Mouse (Mus musculus) hindbrain, embryonic 13.5 days (tissue): ENCODE results near the gene Adcyap1r1. TPM values are rescaled to one million over a fixed set of nuclear protein-coding genes. Genes with fewer than 3 reads are reported as not detected.

Source experiments
- ATAC-seq: fragments of 200-750 bp; cut with Nextera tagmentation; 2 replicates; pipeline ENCODE4 v1.8.0; 2017; ENCODE audit warnings: moderate TSS enrichment; ENCODE audit not compliant: low FRiP score
- H3K27ac ChIP-seq: fragments of 300-500 bp; sonication (generic); 2 replicates; pipeline ENCODE4 v1.5.1; 2015; ENCODE audit warnings: inconsistent platforms, mild to moderate bottlenecking, moderate library complexity
- H3K27me3 ChIP-seq: fragments of 300-500 bp; sonication (generic); 2 replicates; pipeline ENCODE4 v1.6.1; 2015; ENCODE audit warnings: mild to moderate bottlenecking, inconsistent platforms
- H3K36me3 ChIP-seq: fragments of 300-500 bp; sonication (generic); 2 replicates; pipeline ENCODE4 v1.6.1; 2015; ENCODE audit warnings: mild to moderate bottlenecking, inconsistent platforms
- H3K4me1 ChIP-seq: fragments of 300-500 bp; sonication (generic); replicated peaks from 2 replicates; pipeline ENCODE4 v1.6.1; 2015; ENCODE audit warnings: inconsistent platforms
- H3K4me2 ChIP-seq: fragments of 300-500 bp; sonication (generic); 2 replicates; pipeline ENCODE4 v1.6.1; 2015; ENCODE audit warnings: inconsistent platforms, mild to moderate bottlenecking, moderate library complexity
- H3K4me3 ChIP-seq: fragments of 300-500 bp; sonication (generic); 2 replicates; pipeline ENCODE4 v1.5.1; 2015; ENCODE audit warnings: mild to moderate bottlenecking, inconsistent platforms
- H3K9ac ChIP-seq: fragments of 300-500 bp; sonication (generic); 2 replicates; pipeline ENCODE4 v1.6.1; 2015; ENCODE audit warnings: mild to moderate bottlenecking, inconsistent platforms
- H3K9me3 ChIP-seq: fragments of 300-500 bp; sonication (generic); 2 replicates; pipeline ENCODE4 v1.6.1; 2016; ENCODE audit warnings: inconsistent platforms
- WGBS: fragments of 180-500 bp; shearing (Covaris S2); methylation state at CpG from one replicate; pipeline ENCODE4 v1.1.7; 2015; 5-methylcytosine and 5-hydroxymethylcytosine counted together
- polyA plus RNA-seq: library from polyadenylated mRNA; unstranded; fragments of >200 nt; fragmentation: Nextera tagmentation; extraction: Ambion mirVana; gene quantifications from 2 replicates; pipeline ENCODE4 v1.2.1, GENCODE M21; 2015

The Adcyap1r1 gene
- polyA plus RNA-seq, 1 experiment from 2014 or later: 45.4 TPM

DNA sequence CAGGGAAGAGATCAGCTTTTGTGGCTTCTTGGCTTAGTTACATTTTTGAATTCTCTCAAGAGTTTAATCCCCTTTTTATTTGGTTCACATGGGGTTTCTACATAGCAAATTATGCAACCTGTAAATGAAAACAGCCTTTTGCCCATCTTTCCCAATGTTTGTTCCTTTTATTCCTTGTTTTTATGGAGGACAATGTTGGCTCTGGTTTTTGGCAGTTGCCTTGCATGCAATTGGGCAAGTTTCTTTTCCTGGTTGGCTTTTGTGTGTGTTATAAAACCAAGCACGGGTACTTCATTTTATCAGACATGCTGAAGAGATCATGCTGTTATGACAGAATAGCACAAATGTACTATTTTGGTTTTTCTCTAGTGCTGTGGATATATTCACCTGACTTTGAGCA, 30.7 kb downstream of the Adcyap1r1 start:
- no peak for ATAC-seq
- H3K9ac ChIP-seq: no peak overlapping the region
- H3K4me1 ChIP-seq: peaks cover 33% of the 10 kb centered on the region
- 74% methylated on average over 1 of the region's 1 CpGs for WGBS
- H3K27ac ChIP-seq: 0 out of 2 replicates have a peak overlapping the region, but pooled peaks have one; percentile 83
- no peaks in the 10 kb centered on the region for H3K27me3 ChIP-seq
- H3K4me3 ChIP-seq: no peak overlapping the region
- H3K9me3 ChIP-seq: no peaks in the 10 kb centered on the region
- peaks cover 60% of the 10 kb centered on the region for H3K36me3 ChIP-seq
- H3K4me2 ChIP-seq: no peak overlapping the region

DNA sequence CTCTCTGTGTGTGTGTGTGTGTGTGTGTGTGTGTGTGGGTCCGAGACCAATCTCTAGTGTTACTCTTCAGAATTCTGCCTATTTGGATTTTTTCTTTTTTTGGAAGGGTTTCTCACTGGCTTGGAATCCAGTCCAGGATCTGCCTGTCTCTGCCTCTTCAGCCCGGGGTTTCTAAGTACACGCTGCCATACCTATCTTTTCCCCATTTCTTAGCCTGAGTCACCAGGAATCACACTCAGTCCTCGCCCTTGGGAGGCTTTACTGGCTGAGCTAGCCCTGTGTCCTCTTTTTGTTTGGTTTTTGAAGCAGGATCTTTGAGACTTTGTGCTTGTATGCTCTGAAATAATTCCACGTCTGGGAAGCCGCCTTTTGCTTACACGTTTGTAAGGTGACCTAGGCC, 31.6 kb downstream of the Adcyap1r1 start:
- H3K27ac ChIP-seq: peak overlapping the region; percentile 83
- H3K4me3 ChIP-seq: no peak overlapping the region
- peaks cover 36% of the 10 kb centered on the region for H3K4me1 ChIP-seq
- peaks cover 58% of the 10 kb centered on the region for H3K36me3 ChIP-seq
- ATAC-seq: no peak
- no peaks in the 10 kb centered on the region for H3K9me3 ChIP-seq
- no peaks in the 10 kb centered on the region for H3K27me3 ChIP-seq
- WGBS: 73% methylated on average over 6 of the region's 7 CpGs
- H3K9ac ChIP-seq: no peak overlapping the region
- no peak overlapping the region for H3K4me2 ChIP-seq

DNA sequence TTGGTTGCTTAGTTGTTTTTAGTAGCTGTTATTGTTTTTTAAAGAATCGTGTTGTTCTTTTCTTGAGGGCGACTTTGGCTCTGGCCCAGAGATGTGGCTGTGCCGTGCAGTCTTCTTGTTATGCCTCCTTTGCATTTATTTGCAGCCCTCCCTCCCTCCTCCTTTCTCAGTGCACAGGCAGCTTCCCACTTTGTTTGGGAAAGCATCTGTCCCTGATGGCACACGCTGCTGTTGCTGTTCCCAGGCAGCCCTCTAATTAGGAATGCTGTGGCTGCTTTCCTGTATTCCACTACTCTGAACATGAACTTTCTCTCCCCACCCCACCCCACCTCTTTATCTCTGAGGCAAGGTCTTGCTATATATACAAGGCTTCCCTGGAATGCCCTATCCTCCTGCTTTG, 32.4 kb downstream of the Adcyap1r1 start:
- Histone ChIP-seq H3K4me1 (peaks cover 36% of the 10 kb centered on the region), H3K27ac (peak overlapping the region; percentile 83), H3K4me2 (peak overlapping the region; percentile 7; the same call in 1 of the 2 replicates), H3K9ac (0 out of 2 replicates have a peak overlapping the region, but pooled peaks have one; percentile 3), H3K9me3 (no peaks in the 10 kb centered on the region), H3K27me3 (no peaks in the 10 kb centered on the region), H3K4me3 (no peak overlapping the region), H3K36me3 (peaks cover 57% of the 10 kb centered on the region)
- WGBS: 11% methylated on average over 4 of the region's 4 CpGs
- ATAC-seq: peak; percentile 75

DNA sequence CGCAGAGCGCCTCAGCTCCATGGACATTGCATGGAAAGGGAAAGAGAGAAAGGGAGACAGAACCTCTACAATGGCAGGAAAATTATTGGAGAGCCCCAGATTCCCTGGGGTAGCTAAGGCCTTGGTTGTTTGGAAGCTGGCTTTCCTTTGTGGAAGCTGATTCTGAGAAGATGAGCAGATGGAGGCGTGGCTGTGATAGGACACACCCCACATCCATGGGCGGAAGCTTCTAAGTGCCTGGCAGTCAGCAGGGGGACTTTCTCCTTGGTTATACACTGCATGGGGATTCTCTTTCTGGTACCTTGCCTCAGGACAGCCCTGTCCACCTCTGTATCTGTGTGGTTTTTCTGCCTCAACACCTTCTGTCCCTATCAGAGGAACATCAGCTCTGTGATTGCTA, 33.4 kb downstream of the Adcyap1r1 start:
- H3K4me1 ChIP-seq: peaks cover 36% of the 10 kb centered on the region
- H3K4me2 ChIP-seq: no peak overlapping the region
- H3K9ac ChIP-seq: no peak overlapping the region
- ATAC-seq: 0 out of 2 replicates have a peak, but pooled peaks have one; percentile 33
- H3K36me3 ChIP-seq: peaks cover 57% of the 10 kb centered on the region
- 73% methylated on average over 4 of the region's 4 CpGs for WGBS
- peak overlapping the region; percentile 83; the same call in 1 of the 2 replicates for H3K27ac ChIP-seq
- no peaks in the 10 kb centered on the region for H3K9me3 ChIP-seq
- H3K4me3 ChIP-seq: no peak overlapping the region
- H3K27me3 ChIP-seq: no peaks in the 10 kb centered on the region

DNA sequence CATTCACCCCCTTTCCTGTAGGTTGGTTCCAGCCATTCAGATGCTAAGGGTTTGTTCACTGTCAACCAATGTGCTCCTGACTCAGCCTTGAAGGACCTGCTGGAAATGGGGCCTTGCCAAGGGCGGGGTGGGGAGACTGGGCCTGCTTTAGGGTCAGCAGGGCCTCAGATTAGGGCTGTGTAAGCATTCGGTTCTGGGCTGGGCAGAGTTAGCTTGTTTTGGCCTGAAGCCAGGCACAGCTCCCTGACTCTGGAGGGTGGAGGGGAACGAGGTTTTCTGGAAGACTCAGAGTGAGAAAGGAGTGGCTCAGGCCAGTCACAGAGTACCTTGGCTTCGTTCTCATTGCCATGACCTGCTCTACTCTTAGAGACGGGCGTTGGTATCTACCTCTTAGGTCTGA, 35.9 kb downstream of the Adcyap1r1 start:
- Histone ChIP-seq H3K27me3 (no peaks in the 10 kb centered on the region), H3K4me1 (peaks cover 36% of the 10 kb centered on the region), H3K27ac (no peak overlapping the region), H3K9me3 (no peaks in the 10 kb centered on the region), H3K36me3 (peaks cover 70% of the 10 kb centered on the region), H3K9ac (no peak overlapping the region), H3K4me2 (no peak overlapping the region), H3K4me3 (no peak overlapping the region)
- ATAC-seq: peak; percentile 15; the same call in 1 of the 2 replicates
- WGBS: 63% methylated on average over 6 of the region's 6 CpGs

DNA sequence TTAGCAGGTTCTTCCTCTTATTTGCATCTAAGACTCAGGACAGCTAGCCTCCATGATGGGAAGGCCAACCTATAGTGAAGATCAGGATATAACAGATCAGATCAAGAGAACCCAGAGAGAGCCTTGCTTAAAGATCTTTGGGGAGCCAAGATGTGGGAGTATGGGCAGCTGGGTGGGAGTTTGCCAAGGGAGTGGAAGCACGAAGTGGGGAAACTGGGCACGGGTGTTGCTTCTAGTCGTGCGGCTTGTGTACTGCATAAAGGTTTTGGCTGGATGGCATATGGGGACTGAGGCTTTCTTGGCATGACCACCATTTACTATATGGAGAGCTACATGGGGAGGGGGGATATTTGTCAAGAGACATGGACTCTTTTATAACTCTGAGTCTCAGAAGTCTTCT, 44.4 kb downstream of the Adcyap1r1 start:
- H3K27ac ChIP-seq: no peak overlapping the region
- 0 out of 2 replicates have a peak, but pooled peaks cover under 1% of the 10 kb centered on the region for H3K4me1 ChIP-seq
- WGBS: 92% methylated on average over 4 of the region's 4 CpGs
- no peaks in the 10 kb centered on the region for H3K27me3 ChIP-seq
- no peak for ATAC-seq
- no peak overlapping the region for H3K4me3 ChIP-seq
- H3K9me3 ChIP-seq: no peaks in the 10 kb centered on the region
- no peak overlapping the region for H3K9ac ChIP-seq
- H3K4me2 ChIP-seq: no peak overlapping the region
- H3K36me3 ChIP-seq: peaks cover 70% of the 10 kb centered on the region

DNA sequence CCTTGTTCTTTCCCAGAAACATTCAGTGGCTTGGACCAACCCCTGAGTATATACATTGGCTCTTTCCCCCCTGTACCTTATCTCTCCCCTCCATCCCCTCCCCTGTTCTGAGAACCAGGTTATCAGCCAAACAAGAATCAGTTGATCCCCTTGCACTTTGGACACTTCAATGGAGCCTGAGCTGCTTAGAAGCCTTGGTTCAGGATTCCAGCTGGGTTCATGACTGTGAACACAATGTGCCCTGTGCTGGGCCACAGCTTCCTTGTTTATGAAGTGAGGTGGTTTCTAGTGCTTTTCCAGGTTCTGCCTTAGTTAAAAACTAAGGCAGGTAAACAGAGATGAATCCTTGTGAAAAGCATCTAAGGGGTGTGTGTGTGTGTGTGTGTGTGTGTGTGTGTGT, 47.0 kb downstream of the Adcyap1r1 start:
- ATAC-seq: no peak
- no peak overlapping the region for H3K27ac ChIP-seq

DNA sequence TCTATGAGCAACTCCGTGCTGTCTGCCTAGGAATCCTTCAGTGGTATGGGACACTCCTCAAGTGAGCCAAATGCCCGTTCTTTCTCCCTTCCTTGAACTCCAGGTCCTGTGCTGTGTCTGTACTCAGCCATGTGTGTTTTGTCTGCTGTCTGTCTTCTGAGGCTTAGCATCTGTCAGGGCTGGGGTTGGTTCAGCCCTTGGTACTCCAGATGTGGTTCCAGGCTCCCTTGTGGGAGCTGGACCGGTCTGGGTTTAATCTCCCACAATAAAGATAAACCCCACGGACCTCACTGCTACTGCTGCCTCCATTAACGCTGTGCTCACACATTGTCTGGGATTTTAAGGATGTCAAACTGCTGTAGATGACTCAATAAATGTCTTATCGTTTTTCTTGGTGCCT, 49.3 kb downstream of the Adcyap1r1 start:
- Histone ChIP-seq H3K27ac (no peak overlapping the region; the same call in 1 of the 2 replicates), H3K4me2 (no peak overlapping the region), H3K9ac (no peak overlapping the region), H3K36me3 (peaks cover 29% of the 10 kb centered on the region), H3K9me3 (no peaks in the 10 kb centered on the region), H3K27me3 (no peaks in the 10 kb centered on the region), H3K4me1 (peaks cover 2% of the 10 kb centered on the region; the same call in 1 of the 2 replicates), H3K4me3 (no peak overlapping the region)
- no peak for ATAC-seq
- WGBS: 73% methylated on average over 6 of the region's 6 CpGs

More for the DNA sequence above, 47.0 kb downstream of the Adcyap1r1 start:
- Histone ChIP-seq H3K9me3 (no peaks in the 10 kb centered on the region), H3K4me1 (peaks cover 2% of the 10 kb centered on the region; the same call in 1 of the 2 replicates), H3K4me2 (no peak overlapping the region), H3K36me3 (peaks cover 52% of the 10 kb centered on the region), H3K27me3 (no peaks in the 10 kb centered on the region), H3K4me3 (no peak overlapping the region), H3K9ac (no peak overlapping the region)

DNA sequence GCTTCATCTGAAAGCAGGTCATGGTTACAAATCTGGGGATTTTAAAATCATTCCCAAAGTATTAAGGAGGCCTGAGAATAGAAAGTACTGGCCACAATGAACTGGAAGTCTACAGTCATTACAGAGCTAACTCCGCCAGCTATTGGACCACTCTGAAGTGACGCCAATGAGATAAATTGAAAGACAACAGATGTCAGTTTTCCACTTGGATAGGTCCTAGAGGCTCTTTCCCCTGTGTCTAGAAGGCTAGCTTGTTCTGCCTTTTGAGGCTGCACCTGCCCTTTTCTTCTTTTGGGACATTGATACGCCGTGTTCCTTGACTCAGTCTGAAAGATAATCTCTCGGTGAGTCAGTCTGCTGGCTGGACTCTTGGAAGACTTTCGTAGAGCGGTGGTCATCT, 50.5 kb downstream of the Adcyap1r1 start:
- Histone ChIP-seq H3K9ac (no peak overlapping the region), H3K4me2 (no peak overlapping the region), H3K4me1 (peaks cover 2% of the 10 kb centered on the region; the same call in 1 of the 2 replicates), H3K36me3 (peaks cover 17% of the 10 kb centered on the region), H3K9me3 (no peaks in the 10 kb centered on the region), H3K27me3 (no peaks in the 10 kb centered on the region), H3K27ac (no peak overlapping the region; the same call in 1 of the 2 replicates), H3K4me3 (no peak overlapping the region)
- no peak for ATAC-seq
- WGBS: 72% methylated on average over 7 of the region's 7 CpGs

DNA sequence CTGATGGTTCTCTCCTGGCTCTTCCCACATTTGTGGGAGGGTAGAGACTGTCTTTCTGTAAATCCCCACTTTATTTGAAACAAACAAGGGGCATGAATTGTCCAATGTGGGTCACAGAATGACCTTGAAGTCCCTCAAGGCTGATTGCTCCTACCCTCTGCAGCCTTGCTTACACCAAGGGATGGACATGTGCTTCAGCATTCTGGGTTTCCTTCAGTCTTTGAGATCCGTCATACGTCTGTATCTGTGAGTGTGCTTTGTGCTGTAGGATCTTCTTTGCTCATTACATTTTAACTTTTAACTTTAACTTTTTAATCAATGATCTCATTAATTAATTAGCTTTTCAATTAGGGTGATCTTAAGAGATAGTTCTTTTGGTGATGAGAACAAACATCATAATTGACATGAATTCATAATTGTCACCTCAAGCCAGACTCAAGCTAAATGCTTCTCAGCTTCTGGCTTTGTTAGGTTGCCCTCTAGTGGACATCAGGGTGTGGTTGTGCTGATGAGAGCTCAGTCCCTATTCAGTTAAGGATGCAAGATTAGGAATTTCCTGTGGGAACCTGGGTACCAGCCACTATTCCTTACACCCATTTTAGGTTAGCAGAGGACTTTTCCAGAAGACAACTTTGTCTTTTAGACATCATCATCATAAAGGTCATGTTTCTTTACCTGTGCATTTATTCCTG, 53.2 kb downstream of the Adcyap1r1 start:
- H3K4me1 ChIP-seq: peaks cover 2% of the 10 kb centered on the region; the same call in 1 of the 2 replicates
- ATAC-seq: peak; percentile 58
- no peak overlapping the region for H3K4me3 ChIP-seq
- H3K9ac ChIP-seq: no peak overlapping the region
- no peak overlapping the region for H3K4me2 ChIP-seq
- no peaks in the 10 kb centered on the region for H3K27me3 ChIP-seq
- 91% methylated on average over 2 of the region's 2 CpGs for WGBS
- H3K36me3 ChIP-seq: no peaks in the 10 kb centered on the region
- H3K27ac ChIP-seq: no peak overlapping the region
- no peaks in the 10 kb centered on the region for H3K9me3 ChIP-seq

DNA sequence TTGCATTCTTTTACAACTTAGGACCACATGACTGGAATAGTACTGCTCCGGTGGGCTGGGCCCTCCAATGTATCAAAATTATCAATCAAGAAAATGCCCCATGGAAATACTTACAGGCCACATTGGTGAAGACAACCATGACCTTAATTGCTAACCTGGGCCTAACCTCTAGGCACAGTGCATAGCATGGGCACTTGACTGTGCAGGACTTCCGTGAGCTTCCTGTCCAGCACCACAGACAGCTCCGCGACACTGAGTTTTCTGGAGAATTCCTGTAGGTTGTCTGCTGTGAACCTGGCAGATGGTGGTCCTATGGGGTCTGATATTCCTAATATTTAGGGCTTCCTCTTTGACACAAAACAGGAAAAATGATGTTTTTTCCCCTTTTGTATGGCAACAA, 54.7 kb downstream of the Adcyap1r1 start:
- WGBS: 82% methylated on average over 4 of the region's 4 CpGs

DNA sequence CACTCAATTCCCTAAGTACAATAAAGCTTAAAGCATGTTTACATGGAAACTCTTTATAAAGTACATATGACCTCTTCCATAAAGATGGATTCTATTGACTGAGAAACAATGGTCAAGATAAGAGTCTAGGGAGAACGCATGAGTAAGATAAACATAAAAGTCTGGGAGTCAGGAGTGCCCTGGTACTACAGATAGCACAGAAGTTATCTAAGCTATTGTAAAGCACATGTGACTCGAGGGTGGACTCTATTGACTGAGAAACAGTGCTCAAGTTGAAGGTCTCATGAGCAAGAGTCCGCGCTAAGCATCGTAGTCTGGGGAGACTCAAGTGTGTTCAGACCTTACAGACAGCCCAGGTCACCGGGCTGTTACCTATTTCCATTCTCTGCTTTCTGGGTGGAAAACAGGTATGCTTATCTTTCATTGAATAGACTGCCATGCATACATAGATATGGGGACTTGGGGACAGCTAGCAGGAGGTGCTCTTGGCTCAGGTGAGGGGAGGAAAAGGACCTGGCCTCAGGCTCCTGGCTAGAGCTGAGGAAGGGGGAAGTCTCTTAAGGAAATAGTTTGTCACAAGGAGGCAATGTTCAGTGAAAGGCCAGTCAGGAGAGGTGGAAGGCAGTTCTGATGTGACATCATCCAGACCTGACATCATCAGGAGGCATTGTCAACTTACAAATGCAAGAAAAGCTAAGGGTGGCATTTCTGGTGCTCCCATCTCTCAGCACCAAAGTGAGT, 57.5 kb downstream of the Adcyap1r1 start:
- 92% methylated on average over 6 of the region's 6 CpGs for WGBS
- no peak overlapping the region for H3K4me2 ChIP-seq
- no peak overlapping the region for H3K27ac ChIP-seq
- H3K4me3 ChIP-seq: no peak overlapping the region
- H3K9me3 ChIP-seq: no peaks in the 10 kb centered on the region
- H3K9ac ChIP-seq: no peak overlapping the region
- H3K4me1 ChIP-seq: peaks cover 10% of the 10 kb centered on the region
- no peak for ATAC-seq
- H3K27me3 ChIP-seq: 0 out of 2 replicates have a peak, but pooled peaks cover 2% of the 10 kb centered on the region
- H3K36me3 ChIP-seq: no peaks in the 10 kb centered on the region

More for the DNA sequence above, 54.7 kb downstream of the Adcyap1r1 start:
- Histone ChIP-seq H3K9me3 (no peaks in the 10 kb centered on the region), H3K27me3 (no peaks in the 10 kb centered on the region), H3K9ac (no peak overlapping the region), H3K4me3 (no peak overlapping the region), H3K4me2 (no peak overlapping the region), H3K36me3 (no peaks in the 10 kb centered on the region), H3K27ac (no peak overlapping the region), H3K4me1 (peaks cover under 1% of the 10 kb centered on the region; the same call in 1 of the 2 replicates)
- no peak for ATAC-seq
